Mouse (Mus musculus) left cerebral cortex, adult 11 months (tissue): ENCODE results near the gene Cbx1.

Source experiments
- DNase-seq: peaks from one replicate; pipeline ENCODE4 v3.0.0; 2022; ENCODE audit warnings: low spot score

Cbx1 gene

DNA sequence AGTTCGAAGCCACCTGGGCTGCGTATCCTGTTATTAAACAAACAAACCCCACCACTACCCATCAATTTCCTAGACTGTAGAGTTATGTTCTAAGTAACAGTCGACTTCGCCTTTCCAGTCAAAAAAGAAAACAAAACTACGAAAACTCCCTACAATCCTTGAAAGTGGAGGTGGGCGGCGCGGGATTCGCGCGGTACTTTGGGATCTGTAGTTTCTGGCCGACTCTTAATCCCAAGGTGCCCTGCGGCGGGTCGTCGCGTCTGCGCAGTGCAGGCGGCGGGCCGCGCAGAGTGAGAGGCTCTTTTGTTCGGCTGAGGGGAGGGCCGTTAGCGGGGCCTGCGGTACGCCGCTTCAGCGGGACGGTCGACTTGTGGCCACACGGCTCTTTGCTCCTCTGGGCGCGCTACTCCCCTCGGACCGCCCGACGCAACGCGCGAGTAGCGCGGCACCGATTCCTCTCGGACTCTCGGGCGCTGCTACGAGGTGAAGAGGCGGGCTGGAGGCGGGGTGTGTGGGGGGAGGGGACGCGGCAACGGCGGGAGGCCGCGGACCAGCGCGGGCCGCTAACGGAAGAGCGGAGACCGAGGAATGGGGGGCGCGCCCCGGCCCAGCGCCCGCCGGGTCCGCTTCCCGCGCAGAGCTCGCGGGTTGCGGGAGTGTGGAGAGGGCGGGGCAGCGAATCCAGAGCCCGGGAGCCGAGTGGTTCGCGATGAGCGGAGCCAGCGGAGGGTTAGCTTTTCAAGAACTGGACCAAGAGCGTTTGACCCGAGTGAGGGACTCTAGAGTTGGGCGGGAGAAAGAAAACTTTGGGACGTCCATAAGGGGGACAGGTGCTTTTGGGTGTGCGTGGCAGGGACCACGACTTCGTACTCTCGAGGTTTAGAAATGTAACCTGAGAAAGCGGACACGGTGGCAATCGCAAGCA is at the start of gene Cbx1:
TSS of gene Cbx1 (plus strand) at position 257 of the 925 bp plus-strand sequence.
- peak; percentile 84 for DNase-seq

DNA sequence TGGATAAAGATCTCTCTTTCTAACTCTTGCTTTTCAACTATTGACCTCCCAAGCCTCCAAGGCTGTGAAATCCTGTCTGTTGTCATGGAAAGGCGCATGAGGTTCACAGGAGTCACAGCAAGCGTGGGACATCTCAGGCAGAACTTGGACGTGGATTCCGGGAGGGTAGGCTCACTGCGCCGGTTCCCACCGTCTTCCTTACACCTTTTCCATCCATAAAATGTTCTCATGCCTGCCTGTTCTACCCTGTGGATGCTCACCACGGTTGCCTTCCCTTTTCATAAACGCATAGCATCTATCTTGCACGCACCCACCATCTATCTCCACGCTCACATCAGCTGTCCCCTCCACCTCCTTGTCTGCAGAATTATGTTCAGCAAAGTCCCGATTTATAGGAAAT is 48.1 kb upstream of the Cbx1 start:
- no peak for DNase-seq

DNA sequence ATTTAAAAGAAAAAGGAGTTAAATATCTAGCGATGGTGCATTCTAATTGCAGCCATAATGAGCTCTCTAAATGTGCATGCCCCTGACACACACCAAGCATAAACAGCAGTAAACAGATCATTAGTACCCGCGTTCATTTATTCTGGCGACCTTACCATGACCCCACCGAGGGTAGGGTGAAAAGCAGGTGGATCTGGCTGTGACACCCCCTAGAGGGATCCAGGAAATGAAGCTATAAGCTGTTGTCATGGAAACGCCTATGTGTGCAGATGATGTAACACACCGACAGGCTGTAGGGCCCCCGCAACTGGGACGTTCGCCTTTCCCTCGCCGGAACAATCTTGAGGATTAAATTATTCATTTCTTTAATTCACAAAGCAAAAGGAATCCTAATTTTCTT is 46.9 kb upstream of the Cbx1 start:
- DNase-seq: peak; percentile 24

DNA sequence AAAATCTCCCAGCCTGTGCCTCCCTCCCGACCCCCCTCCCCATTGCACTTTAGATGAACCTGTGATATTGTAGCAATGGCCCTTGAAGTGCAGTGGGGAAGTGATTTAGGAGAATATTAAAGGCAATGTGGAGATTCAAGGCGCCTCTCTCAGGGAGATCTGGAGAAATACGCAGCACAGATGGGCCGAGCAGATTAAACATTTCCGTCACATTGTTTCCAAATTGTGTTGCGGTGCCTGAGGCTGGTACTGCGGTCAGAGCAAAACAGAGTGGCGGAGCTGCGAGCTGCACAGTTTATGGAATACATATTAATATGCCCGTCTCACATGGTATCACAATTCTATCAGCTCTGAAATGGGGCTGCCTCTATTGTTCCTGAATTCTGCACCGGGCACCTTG is 45.9 kb upstream of the Cbx1 start:
- DNase-seq: no peak

DNA sequence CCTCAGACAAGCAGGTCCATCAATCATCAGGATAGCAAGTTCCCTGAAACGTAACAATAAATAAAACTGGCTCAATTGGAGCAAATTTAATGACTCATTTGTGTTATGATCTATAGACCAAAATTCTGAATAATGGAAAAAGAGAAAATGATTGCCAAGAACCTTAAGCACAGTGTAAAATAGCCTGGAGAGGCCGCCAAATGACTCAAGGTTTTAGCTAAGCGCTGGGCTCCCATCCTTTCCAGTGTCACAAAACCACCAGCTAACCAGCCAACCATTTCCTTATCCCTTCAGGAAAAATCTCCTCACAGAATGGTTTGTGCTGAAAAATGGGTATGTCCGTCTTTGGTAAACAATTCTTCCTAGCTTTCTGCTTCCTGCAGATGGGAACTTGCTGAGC is 45.0 kb upstream of the Cbx1 start:
- DNase-seq: no peak

DNA sequence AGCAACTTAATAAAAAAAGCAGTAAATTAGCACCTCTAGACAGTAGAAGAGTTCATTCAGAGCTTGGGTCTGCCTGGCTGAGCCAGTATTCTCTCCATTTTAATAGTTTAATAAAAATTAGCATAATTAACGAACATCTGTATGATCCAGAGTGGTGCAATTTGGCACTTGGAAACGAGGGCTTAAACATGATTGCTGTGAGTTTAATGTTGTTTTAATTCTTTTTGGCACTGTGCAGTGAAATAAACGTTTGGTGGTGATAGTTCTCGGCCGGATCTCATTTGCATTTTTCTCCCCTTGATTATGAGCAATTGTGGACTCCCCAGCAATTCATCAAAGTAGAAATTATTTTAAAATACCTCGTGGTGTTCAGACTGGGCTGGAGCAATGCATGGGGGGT is 42.3 kb upstream of the Cbx1 start:
- no peak for DNase-seq

DNA sequence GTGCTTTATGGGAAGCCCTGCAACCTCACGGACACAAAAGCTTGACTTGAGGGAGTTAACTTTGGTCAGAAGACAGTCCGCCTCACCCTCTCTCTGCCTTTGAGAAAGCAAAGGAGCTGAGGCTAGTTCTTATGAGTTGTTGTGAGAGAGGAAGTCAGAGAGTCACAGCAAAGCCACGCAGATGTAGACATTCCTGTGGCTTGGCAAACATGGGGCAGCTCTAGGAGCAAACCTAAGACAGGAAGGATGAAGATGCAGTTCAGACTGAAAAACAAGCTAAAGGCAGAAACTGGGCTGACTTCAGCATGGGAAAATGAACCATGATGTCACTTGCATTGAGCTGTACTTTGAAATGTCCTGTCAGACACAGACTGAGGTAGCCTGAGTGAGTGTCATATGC is 41.4 kb upstream of the Cbx1 start:
- DNase-seq: no peak

DNA sequence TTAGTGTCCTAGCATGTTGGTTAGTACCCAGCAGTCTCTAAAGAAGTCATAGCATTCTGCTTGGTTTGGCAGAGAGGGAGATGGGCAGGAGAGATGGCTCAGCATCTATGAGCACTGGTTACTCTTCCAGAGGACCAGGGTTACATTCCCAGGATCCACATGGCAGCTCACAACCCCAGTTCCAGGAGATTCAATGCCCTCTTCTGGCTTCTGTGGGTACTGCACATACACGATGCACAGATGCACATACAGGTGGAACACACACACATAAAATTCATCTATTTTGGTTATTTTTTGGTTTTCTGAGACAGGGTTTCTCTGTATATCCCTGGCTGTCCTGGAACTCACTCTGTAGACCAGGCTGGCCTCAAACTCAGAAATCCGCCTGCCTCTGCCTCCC is 33.6 kb upstream of the Cbx1 start:
- no peak for DNase-seq

DNA sequence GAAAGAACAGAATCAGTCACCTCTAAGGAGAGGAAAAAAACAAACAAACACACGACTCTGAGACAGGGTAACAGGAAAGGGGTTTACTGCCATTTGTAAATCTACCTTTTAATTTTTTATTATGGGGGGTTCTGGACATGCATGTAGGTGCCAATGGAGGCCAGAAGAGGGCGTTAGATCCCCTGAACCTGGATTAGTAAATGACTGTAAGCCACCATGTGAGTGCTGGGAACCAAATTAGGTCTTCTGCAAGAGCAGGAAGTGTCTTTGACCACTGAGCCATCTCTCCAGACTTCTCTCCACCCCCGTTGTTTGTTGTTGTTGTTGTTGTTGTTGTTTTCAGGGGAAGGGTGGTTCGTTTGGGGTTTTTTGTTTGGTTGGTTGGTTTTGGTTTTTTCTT is 31.5 kb upstream of the Cbx1 start:
- DNase-seq: no peak

DNA sequence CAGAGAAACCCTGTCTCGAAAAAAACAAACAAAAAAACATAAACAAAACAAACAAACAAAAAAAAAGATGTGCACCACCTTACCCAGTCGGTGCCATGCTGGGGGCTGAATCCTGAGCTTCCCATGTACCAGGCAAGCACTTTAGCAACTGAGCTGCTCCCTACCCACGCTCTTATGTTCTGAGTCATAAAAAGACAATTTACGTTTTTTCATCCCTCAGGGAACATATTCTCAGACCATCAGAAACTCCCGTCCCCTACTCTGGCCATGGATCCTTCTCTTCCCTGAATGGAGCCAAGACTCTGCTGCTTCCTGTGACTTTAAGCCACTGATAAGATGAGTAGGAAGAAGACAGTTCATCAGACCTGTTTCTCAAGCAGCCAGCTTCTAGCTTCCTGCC is 30.5 kb upstream of the Cbx1 start:
- no peak for DNase-seq

DNA sequence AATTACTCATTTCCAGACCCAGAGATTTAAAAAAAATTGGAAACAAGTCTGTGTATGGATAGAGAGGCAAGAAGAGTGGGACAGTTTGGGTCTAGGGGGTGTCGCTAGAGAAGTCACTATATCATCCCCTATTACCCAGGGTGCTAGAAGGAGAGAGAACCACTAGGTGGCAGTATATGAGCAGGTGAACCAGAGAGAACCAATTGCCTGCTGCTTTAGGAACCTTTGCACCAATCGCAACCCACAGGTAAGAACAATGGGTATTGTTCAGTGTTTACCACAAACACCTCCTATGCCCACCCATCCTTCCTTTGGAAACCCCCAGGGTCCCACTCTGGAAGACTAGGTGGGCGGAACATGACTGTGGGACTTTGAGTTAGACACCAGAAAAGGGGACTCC is 28.9 kb upstream of the Cbx1 start:
- peak; percentile 31 for DNase-seq

DNA sequence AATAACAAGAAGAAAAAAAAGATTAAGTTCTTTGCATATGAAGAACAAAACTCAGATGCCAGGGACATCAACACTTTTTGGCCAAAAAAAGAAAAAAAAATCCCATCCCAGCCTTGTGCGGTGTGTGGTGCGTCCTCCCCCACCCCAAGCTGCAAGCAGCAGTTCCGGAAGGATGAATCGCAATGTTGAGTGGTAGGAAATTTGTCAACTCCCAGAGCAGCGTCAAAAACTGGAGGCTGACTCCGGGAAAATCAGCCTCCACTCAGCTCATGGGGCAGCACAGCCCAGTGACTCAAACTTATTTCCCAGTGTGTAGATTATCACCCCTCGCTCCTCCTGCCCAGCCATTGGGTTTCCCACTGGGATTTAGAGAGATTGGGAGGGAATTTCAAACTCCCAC is 26.9 kb upstream of the Cbx1 start:
- no peak for DNase-seq

DNA sequence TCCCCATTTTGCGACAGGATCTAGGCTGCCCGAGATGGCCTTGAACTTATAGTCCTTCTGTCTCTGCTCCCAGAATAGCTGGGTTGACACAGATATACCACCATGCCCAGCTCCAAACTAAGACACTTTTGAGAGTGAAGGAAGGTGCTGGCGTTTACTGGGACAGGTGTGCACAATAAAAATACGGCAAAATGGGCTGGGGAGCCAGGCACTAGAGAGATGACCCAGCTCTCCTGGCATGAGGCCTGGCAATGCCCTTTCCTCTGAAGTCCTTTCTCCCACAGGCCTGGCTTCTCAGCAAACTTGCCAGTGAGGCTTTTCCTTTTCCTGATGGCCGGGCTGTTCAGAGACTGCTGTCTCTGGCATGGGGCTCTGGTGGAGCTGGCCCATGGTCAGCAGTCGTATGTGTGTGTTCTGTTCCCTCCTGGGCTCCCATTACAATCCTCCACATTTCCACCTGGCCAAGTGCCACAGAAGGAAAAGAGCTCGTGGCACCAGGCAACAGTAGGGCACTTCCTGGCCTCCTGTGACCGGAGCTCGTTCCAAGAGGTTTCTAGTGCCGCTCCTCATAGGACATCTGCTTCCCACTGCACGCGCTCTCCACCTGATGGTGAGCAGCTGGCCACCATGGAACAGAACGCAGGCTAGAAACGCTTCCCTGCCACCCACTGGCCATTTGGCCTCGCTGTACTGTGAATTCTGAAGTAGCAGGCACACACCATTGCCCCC is 26.0 kb upstream of the Cbx1 start:
- no peak for DNase-seq

DNA sequence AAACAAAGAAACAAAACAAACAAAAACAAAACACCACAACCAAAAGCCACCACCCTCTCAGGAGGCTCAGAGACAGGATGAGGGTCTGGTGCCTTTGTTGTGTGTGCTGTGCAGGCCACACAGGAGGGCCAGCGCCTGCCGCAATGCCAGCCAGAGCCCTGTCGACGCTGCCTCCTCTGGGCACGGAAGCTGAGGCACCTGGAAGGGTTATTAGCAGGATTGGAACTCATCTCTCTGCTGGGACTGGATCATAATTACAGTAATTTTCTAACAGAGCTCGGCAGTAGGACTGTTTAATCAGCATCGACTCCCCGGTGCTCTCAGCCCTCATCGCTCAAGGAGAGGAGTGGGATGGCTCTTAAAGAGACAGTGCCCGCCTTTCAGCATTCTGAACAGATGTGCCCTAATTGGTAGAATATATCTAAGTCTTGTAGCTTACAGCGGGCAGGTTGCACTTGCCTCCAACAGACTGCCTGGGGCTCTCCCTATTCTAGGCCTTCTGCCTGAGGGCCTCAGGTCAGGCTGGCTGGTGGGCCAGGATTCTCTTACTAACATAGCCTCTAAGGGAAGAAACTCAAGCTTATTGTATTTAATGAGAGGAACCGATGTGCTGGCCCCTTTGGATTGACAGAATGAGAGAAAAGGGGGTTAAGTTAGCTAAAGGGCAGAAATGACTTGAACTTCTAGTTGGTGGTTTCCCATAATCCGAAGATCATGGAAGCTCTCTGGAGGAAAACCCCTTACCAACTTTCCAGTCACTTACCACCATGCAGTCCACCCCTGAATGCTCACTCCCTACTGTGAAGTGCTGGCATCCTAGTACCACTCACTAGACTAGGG is 24.2 kb upstream of the Cbx1 start:
- DNase-seq: no peak

DNA sequence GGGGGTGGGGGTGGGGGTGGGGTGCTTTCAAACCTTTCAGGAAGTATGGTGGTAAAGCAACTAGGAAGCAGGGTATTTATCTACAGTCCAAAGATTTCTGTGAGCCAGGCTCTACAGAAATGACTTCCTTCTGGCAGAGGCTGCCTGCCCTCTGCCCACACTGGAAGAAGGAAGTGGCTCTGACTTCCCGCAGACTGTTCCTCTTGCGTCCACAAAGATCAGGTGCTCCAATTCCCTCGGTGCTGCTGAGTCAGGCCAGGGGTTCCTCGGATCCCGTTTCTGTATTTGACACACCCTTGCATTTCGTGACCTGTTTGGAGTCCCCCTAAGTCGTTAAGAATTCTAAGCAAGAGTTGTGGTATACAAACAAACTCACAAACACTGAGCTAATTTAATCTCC is 23.3 kb upstream of the Cbx1 start:
- no peak for DNase-seq

DNA sequence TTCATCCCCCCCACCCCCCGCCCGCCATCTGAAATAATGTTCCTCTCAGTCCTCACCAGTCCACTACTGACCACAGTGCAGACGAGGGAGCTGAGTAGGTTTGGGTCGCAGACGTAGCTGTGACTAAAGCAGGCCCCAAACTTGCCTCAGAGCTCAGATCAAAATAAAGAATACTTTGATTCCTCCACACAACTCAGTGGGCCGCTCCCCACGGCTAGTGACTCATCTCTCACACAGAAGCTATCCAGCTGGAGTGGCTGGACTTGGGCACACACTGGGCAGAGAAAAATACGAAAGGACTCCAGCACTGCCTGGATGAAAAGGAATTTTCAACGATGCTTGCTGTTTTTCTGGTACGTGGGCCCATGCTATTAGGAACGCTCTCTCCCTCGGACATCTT is 22.4 kb upstream of the Cbx1 start:
- DNase-seq: no peak

DNA sequence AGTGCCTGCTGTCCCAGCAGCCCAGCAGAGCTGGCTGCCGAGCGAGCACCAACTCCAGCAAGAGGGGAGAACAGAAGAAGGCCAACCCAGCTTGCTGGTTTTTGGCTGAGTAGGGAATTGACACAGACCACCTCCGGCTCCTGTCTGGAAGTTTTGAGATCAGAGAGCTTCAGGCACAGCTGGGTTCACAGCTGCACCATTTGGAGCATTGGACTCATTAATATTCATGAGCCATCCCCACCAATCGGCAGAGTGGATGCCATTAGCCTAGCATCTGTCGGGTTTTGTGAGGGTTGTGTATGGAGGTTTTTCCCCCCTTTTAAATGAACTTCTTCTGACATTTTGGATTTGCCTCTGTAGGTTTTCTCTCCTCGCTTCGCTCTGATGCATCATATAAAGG is 21.8 kb upstream of the Cbx1 start:
- DNase-seq: no peak

DNA sequence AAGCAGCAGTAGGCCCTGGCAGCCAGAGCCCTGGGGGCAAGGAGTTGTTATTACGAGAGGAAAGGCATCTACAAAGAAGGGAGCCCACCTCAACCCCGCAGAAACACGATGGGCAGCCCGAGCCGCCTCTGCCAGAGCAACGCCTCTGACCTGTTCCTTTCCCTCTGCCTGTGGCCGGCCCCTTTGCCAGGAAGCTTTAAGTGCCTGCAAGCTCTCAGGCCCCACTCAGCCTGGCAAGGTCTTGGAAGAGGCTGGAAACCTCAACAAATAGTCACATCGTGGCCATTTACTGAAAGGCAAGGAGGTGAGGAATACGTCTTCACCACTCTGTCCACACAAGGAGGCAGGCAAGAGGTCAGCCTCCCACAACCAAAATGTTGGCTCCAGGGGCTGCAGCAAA is 20.7 kb upstream of the Cbx1 start:
- no peak for DNase-seq

DNA sequence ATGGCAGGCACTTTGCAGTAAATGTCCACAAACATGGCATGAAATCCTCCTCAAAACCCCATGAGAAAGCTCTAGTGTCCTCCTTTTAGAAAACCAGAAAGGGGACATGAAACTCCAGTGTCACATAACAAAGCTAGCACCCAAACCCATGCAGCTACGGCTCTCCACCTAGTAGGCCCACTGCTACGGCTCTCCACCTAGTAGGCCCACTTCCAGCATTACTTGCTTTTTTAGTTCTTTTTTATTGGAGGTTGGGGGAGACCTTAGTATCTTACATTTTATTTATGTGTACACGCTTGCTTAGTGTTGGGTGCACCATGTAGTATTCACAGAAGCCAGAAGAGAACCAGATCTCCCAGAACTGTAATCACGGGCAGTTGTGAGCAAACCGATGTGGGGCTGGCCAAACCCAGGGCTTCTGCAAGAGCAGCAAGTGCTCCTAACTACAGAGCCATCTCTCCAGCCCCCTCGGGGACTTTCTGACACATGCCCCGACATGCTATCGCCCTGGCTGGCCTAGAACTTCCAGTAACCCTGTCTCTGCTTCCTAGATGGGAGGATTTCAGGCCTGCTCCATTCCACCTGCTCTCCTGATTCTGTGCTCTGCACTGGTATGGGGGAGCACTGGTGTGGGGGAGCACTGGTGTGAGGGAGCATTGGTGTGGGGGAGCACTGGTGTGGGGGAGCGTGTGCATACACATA is 17.5 kb upstream of the Cbx1 start:
- no peak for DNase-seq

DNA sequence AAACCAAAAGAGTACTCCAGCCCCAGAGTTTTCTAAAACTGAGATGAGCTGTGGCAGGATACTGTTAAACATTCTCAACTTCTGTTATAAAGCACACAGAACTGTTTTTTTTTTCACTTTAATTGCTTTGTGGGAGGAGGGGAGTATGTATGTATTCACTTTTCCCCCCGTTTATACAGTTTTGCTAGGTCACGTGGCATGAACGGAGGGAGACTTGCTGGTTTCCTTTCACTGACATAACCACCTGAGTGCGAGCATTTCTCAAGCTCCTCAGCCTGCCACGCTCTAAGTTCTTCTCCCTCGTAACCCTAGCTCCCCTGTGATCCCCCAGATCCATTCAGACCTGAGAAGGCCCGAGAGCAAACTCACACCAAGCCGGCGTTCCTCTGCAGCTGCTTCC is 16.5 kb upstream of the Cbx1 start:
- DNase-seq: no peak

DNA sequence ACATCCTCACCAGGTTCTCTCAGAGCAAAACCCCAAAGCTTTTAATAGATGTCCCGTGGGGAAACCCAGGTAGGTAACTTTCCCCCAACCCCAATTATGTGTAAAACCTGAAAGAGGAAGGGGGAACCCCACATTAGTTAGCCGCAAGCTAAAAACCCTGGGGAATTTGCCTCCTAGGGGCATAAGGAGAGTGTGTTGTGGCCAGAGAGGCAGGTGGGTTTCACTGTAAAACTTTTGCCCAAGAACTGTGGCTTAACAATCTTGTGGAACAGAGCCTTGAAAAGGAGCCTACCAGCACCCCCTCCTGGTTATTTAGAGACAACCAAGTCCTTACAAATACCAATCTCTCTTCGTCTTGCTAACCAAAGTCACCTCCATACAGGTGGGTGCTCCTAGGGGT is 14.4 kb upstream of the Cbx1 start:
- DNase-seq: no peak

DNA sequence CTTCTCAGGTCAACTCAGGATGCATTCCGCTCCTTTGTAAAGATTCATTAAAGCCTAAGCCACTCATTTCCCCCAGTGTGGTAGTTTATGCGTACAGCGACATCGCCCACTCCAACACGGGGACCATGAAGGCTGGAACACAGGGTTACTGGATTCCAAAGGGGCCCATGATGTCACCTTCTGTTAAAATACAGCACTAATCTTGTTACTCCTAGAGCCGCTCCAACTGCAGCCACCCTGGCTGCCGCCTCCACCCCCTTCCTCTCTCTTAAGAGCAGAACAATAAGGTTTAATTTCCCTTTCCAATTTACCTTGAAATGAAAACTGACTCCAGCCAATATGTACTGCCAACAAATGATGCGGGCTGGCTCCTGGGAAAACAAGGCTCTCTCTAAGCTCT is 13.9 kb upstream of the Cbx1 start:
- no peak for DNase-seq
